ENCODE assay signal across 16 mouse cellular contexts in the genomic region with DNA sequence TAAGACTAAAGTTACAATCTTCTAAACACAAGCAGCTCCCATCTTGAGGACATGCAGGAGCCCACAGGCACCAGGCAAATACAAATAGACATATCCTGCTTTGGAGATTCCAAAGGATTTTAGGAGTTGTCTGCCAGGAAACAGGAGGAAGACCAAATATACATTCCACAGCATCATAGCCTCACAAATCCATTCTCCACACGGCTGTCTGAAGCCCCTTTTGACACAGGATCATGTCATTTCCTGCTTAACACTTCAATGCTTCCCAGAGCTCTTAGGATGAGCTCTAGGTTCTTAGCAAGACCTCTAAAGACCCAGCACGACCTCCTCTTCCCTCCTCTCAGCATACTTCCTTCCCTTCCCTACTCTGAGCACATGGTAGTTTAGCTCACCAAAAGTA.
DNase-seq lines count a peak whose midpoint lies in the region; ATAC-seq and TF ChIP-seq lines count a peak whose summit lies in the region.
"Had no signal": no experiment of that assay in that cellular context is flagged by ENCODE, and none has a peak within 500 bp of the region (broad histone marks: within the 10 kb centered on the region; RNA-seq: fewer than 3 reads in every experiment).

No protein-coding gene starts in this region.

- H3K4me2 ChIP-seq in heart, embryonic 11.5 days = no peak overlapping the region
- no peak overlapping the region for H3K4me2 ChIP-seq in kidney, embryonic 16.5 days (replicated peaks; ENCODE audit: low read depth, low read length)
- H3K4me2 ChIP-seq in neural tube, embryonic 13.5 days = no peak overlapping the region
- H3K4me2 ChIP-seq: hindbrain, embryonic 15.5 days had no signal

- no peak for ATAC-seq in heart, embryonic 11.5 days (replicated peaks; ENCODE audit: insufficient number of reproducible peaks, low FRiP score, low TSS enrichment)
- ATAC-seq in kidney, embryonic 16.5 days (ENCODE audit: low FRiP score, low TSS enrichment) = no peak
- no peak for ATAC-seq in neural tube, embryonic 13.5 days (ENCODE audit: low read depth)
- ATAC-seq: forebrain, embryonic 14.5 days; midbrain, embryonic 16.5 days had no signal

- intact Hi-C loops in heart, postnatal 36 days (cut with DNase I) = no loop called here

- WGBS in heart, embryonic 11.5 days (ENCODE audit: insufficient replicate concordance) = 23% methylated on average over 2 of the region's 2 CpGs
- 20% methylated on average over 2 of the region's 2 CpGs for WGBS in kidney, embryonic 16.5 days
- 38% methylated on average over 2 of the region's 2 CpGs for WGBS in kidney, adult 2 months
- 55% methylated on average over 2 of the region's 2 CpGs for WGBS in neural tube, embryonic 13.5 days

- H3K4me1 ChIP-seq in heart, embryonic 11.5 days (ENCODE audit: control insufficient read depth, insufficient read depth, low read length) = peaks cover 47% of the 10 kb centered on the region
- peaks cover 29% of the 10 kb centered on the region for H3K4me1 ChIP-seq in kidney, embryonic 16.5 days (ENCODE audit: insufficient read depth, low read length)
- H3K4me1 ChIP-seq in kidney, adult 2 months (ENCODE audit: control insufficient read depth, insufficient read depth, low read length) = peaks cover 10% of the 10 kb centered on the region; the same call in 1 of the 2 replicates
- peaks cover 23% of the 10 kb centered on the region for H3K4me1 ChIP-seq in neural tube, embryonic 13.5 days (replicated peaks)

- H3K27ac ChIP-seq in heart, embryonic 11.5 days (ENCODE audit: low read depth, low read length) = peak overlapping the region; percentile 58
- peak overlapping the region; percentile 55; the same call in 1 of the 2 replicates for H3K27ac ChIP-seq in kidney, embryonic 16.5 days (ENCODE audit: low read length)
- no peak overlapping the region for H3K27ac ChIP-seq in kidney, adult 2 months (ENCODE audit: insufficient read depth, low read depth, low read length)
- 0 out of 2 replicates have a peak overlapping the region, but pooled peaks have one; percentile 5 for H3K27ac ChIP-seq in neural tube, embryonic 13.5 days (replicated peaks)
- H3K27ac ChIP-seq: hindbrain, embryonic 15.5 days had no signal

- TF ChIP-seq POLR2A in kidney, adult 2 months (IDR thresholded peaks at IDR 0.05; ENCODE audit: low read depth, low read length) = no peak

- H3K9me3 ChIP-seq in heart, embryonic 11.5 days (replicated peaks; ENCODE audit: control insufficient read depth, low read length) = no peaks in the 10 kb centered on the region
- H3K9me3 ChIP-seq in kidney, embryonic 16.5 days (ENCODE audit: low read length) = no peaks in the 10 kb centered on the region
- H3K9me3 ChIP-seq in neural tube, embryonic 13.5 days = no peaks in the 10 kb centered on the region
- H3K9me3 ChIP-seq: hindbrain, embryonic 15.5 days had no signal

- no peak for TF ChIP-seq CTCF in kidney, adult 2 months (conservative IDR thresholded peaks at IDR 0.05; ENCODE audit: insufficient read depth, insufficient read length, low read depth, low read length)

- H3K9ac ChIP-seq in heart, embryonic 11.5 days (ENCODE audit: low read depth, low read length) = no peak overlapping the region
- no peak overlapping the region for H3K9ac ChIP-seq in kidney, embryonic 16.5 days (replicated peaks; ENCODE audit: low read length)
- no peak overlapping the region for H3K9ac ChIP-seq in neural tube, embryonic 13.5 days
- H3K9ac ChIP-seq: hindbrain, embryonic 15.5 days had no signal

- H3K36me3 ChIP-seq in heart, embryonic 11.5 days (ENCODE audit: control insufficient read depth, insufficient read depth, low read length) = no peaks in the 10 kb centered on the region
- H3K36me3 ChIP-seq in kidney, embryonic 16.5 days (ENCODE audit: insufficient read depth, low read length) = no peaks in the 10 kb centered on the region
- H3K36me3 ChIP-seq in kidney, adult 2 months (ENCODE audit: control insufficient read depth, insufficient read depth, low read length) = no peaks in the 10 kb centered on the region
- no peaks in the 10 kb centered on the region for H3K36me3 ChIP-seq in neural tube, embryonic 13.5 days
- H3K36me3 ChIP-seq: hindbrain, embryonic 15.5 days had no signal

- no peak overlapping the region for H3K4me3 ChIP-seq in heart, embryonic 11.5 days (ENCODE audit: low read depth, low read length)
- H3K4me3 ChIP-seq in kidney, embryonic 16.5 days (ENCODE audit: low read length) = no peak overlapping the region
- H3K4me3 ChIP-seq in kidney, adult 2 months (ENCODE audit: insufficient read depth, low read depth, low read length) = no peak overlapping the region
- H3K4me3 ChIP-seq in neural tube, embryonic 13.5 days = no peak overlapping the region
- H3K4me3 ChIP-seq: hindbrain, embryonic 15.5 days had no signal

- DNase-seq in heart, postnatal 36 days = no peak
- no peak for DNase-seq in kidney, adult 2 months
- no peak for DNase-seq in neural tube, embryonic 10.5 days (ENCODE audit: extremely low spot score, low spot score)
- no peak for DNase-seq in left cerebral cortex, adult 9 months (ENCODE audit: low spot score in 2 of 2)
- DNase-seq in natural killer cell, adult 2 months (ENCODE audit: low spot score in 2 of 2) = no peak
- DNase-seq: adrenal gland, postnatal 14 days; cerebellum, adult 2 months; kidney, postnatal 10 days; retina, postnatal 1 day; thymus, postnatal 14 days had no signal

- H3K27me3 ChIP-seq in heart, embryonic 11.5 days (ENCODE audit: control insufficient read depth, insufficient read depth, low read length) = no peaks in the 10 kb centered on the region
- H3K27me3 ChIP-seq in kidney, embryonic 16.5 days (ENCODE audit: insufficient read depth, low read length) = no peaks in the 10 kb centered on the region
- no peaks in the 10 kb centered on the region for H3K27me3 ChIP-seq in kidney, adult 2 months (replicated peaks; ENCODE audit: control insufficient read depth, insufficient read depth, low read length)
- H3K27me3 ChIP-seq in neural tube, embryonic 13.5 days = no peaks in the 10 kb centered on the region
- H3K27me3 ChIP-seq: hindbrain, embryonic 15.5 days had no signal
